Mouse (Mus musculus): ENCODE measurements around the gene Higd1c.

Gene Higd1c

DNA sequence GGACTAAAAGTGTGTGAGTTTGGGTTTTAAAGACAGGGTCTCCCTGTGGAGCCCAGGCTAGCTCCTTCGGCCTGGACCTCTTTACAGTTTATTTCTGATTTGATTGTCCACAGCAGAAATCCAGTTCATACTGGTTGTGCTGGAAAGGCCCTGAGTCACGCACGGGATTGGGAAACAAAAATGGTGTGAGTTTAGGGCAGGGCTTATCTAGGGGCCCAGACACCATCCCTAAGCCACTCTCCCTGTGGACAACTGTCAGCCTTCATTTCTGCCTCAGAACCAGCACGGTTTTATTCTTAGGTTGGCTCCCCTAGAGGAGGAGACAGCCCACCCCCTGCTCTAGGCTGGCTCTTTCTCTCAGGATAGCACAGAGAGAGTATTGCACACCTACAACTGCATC lies 68.9 kb downstream of the Higd1c start:
- in situ Hi-C loops (cut with MboI; ENCODE audit: low sequenced_read_pairs) = no loop called here
